Mouse (Mus musculus): Measurements from ENCODE around the gene Tnni3. TPM values are rescaled to one million over a fixed set of nuclear protein-coding genes. Genes with fewer than 3 reads are reported as not detected.

Gene Tnni3
- total RNA-seq, 2 experiments from 2014 or later = 0.64 TPM; not detected in 1

- Histone ChIP-seq H3K4me3 (peak overlapping the region; percentile 62), H3K27ac (peak overlapping the region; percentile 36; the same call in 1 of the 2 replicates)
- DNase-seq (ENCODE audit: low spot score in 2 of 2) = peak; percentile 44 to 49
- TF ChIP-seq CTCF (conservative IDR thresholded peaks at IDR 0.05) = no peak
Measured at GRCm38 (mm10) chr7:4478021-4478795, 45.8 kb downstream of the Tnni3 start.

GRCm38 (mm10) chr7:4473940-4474339 lies 50.1 kb downstream of the Tnni3 start:
- DNase-seq (ENCODE audit: low spot score in 2 of 2) = no peak
- Histone ChIP-seq H3K4me3 (no peak overlapping the region), H3K27ac (no peak overlapping the region)
- no peak for TF ChIP-seq CTCF (conservative IDR thresholded peaks at IDR 0.05)

GRCm38 (mm10) chr7:4471179-4471555 lies 52.9 kb downstream of the Tnni3 start:
- Histone ChIP-seq H3K4me3 (peak overlapping the region; percentile 63), H3K27ac (peak overlapping the region; percentile 15; the same call in 1 of the 2 replicates)
- DNase-seq (ENCODE audit: low spot score in 2 of 2) = peak; percentile 89 to 93
- peak; percentile 81 for TF ChIP-seq CTCF (conservative IDR thresholded peaks at IDR 0.05)

GRCm38 (mm10) chr7:4470275-4471178 lies 53.5 kb downstream of the Tnni3 start:
- peak overlapping the region; percentile 15; the same call in 1 of the 2 replicates for H3K27ac ChIP-seq
- H3K4me3 ChIP-seq = peak overlapping the region; percentile 63
- DNase-seq (ENCODE audit: low spot score in 2 of 2) = peak; percentile 51 to 59
- TF ChIP-seq CTCF (conservative IDR thresholded peaks at IDR 0.05) = no peak

Other genes with a start within 250 kb of the Tnni3 start
- gene Ncr1, start 186.5 kb downstream of the Tnni3 start, total RNA-seq (2021) = not detected
- not detected for gene Gp6, start 126.5 kb downstream of the Tnni3 start, total RNA-seq (2021)
- gene Rdh13, start 78.6 kb downstream of the Tnni3 start, total RNA-seq (2021) = 10 to 100 TPM; 25.2 to 28.4 TPM
- 1 to 10 TPM; 7.8 to 8.9 TPM for gene Eps8l1, start 63.6 kb downstream of the Tnni3 start, total RNA-seq (2021)
- 100 to 1,000 TPM; 157 to 161 TPM for gene Ppp1r12c, start 22.5 kb downstream of the Tnni3 start, total RNA-seq (2021)
- 1 to 10 TPM; 1.7 to 4.0 TPM for gene Tnnt1, start 7.8 kb downstream of the Tnni3 start, total RNA-seq (2021)
- gene Dnaaf3, start 8.2 kb upstream of the Tnni3 start, total RNA-seq (2021) = under 1 TPM; 0.47 to 0.64 TPM
- 100 to 1,000 TPM; 199 to 217 TPM for gene Syt5, start 23.3 kb upstream of the Tnni3 start, total RNA-seq (2021)
- gene Ptprh, start 79.8 kb upstream of the Tnni3 start, total RNA-seq (2021) = under 1 TPM; 0.18 to 0.22 TPM
- 10 to 100 TPM; 17.8 to 21.8 TPM for gene Tmem86b, start 107.2 kb upstream of the Tnni3 start, total RNA-seq (2021)
- gene Ppp6r1, start 134.8 kb upstream of the Tnni3 start, total RNA-seq (2021) = 100 to 1,000 TPM; 133 to 134 TPM
- 10 to 100 TPM; 82.1 to 92.1 TPM for gene Hspbp1, start 160.8 kb upstream of the Tnni3 start, total RNA-seq (2021)
- gene Brsk1, start 166.4 kb upstream of the Tnni3 start, total RNA-seq (2021) = 100 to 1,000 TPM; 334 to 355 TPM
- under 1 TPM in 1 of 2 experiments, not detected in 1; 0.13 TPM for gene Tmem150b, start 201.0 kb upstream of the Tnni3 start, total RNA-seq (2021)
- 10 to 100 TPM; 25.2 to 37.6 TPM for gene Kmt5c, start 215.9 kb upstream of the Tnni3 start, total RNA-seq (2021)
- 1 to 10 TPM; 1.3 to 3.8 TPM for gene Cox6b2, start 228.9 kb upstream of the Tnni3 start, total RNA-seq (2021)
- gene Fam71e2, start 247.1 kb upstream of the Tnni3 start, total RNA-seq (2021) = not detected

Data from layer of hippocampus, adult 2 months (tissue).